Mouse (Mus musculus) ES-E14 (cell line): ENCODE results near the gene Ppt2.

Experiments used
- HCFC1 ChIP-seq: IDR thresholded peaks from 2 replicates; pipeline ENCODE4 v1.6.1; 2012; ENCODE audit warnings: low read length, inconsistent platforms, borderline replicate concordance; ENCODE audit not compliant: insufficient read depth
- MAFK ChIP-seq: IDR thresholded peaks from 2 replicates; pipeline ENCODE4 v1.6.1; 2014; ENCODE audit warnings: mild to moderate bottlenecking, low read depth, low read length, inconsistent platforms; ENCODE audit not compliant: insufficient read depth
- ZNF384 ChIP-seq: IDR thresholded peaks from 2 replicates; pipeline ENCODE4 v1.6.1; 2012; ENCODE audit warnings: low read depth, low read length, inconsistent platforms

DNA sequence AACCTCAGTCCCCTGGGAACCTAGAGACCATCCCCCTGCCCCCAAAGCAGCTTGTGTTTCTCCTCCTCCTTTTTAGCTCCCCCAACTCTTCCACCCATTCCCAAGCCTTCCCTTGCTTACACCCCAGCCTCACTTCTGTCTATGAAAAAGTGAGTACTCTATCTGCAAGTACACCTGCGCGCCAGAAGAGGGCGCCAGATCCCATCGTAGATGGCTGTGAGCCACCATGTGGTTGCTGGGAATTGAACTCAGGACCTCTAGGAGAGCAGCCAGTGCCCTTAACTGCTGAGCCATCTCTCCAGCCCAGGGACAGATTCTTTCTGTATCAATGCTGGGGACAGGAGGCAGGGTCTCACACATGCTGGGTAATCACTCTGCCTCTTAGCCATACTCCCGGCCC lies 56.4 kb downstream of the Ppt2 start:
- no peak for TF ChIP-seq MAFK
- TF ChIP-seq HCFC1, result no peak
- TF ChIP-seq ZNF384, result no peak
